Mouse (Mus musculus) spleen, adult 2 months (tissue): Measurements from ENCODE around the gene Oprd1.

Experiments
- CTCF ChIP-seq: fragments of 200-500 bp; IDR thresholded peaks from 2 replicates; pipeline ENCODE4 v1.5.1; 2011; ENCODE audit warnings: mild to moderate bottlenecking, inconsistent platforms; ENCODE audit not compliant: insufficient read depth, insufficient read length, insufficient replicate concordance; ENCODE audit errors: extremely low read depth
- POLR2A ChIP-seq: fragments of 200-500 bp; IDR thresholded peaks from 2 replicates; pipeline ENCODE4 v1.6.1; 2011; ENCODE audit warnings: low read depth, low read length, inconsistent platforms

DNA sequence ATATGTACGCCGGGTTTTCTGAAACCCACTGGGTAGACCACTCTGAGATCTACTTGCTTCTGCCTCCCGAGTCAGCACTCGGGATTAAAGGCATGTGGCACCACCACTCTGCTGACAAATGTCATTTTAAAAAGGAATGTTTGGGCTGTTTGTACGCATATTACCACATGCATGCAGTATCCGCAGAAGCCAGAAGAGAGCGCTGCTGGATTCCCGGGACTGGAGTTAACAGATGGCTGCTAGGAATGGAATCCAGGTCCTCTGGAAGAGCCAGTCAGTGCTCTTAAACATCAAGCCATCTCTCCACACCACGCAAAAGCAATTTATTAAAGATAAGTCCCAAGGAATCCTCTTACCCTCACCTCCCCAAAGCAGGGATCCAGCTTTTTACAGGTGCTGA, 36.4 kb upstream of the Oprd1 start:
- TF ChIP-seq POLR2A (no peak), CTCF (no peak)
